Mouse (Mus musculus) embryonic facial prominence, embryonic 11.5 days (tissue): ENCODE measurements around the gene Clhc1. TPM values are rescaled to one million over a fixed set of nuclear protein-coding genes. Genes with fewer than 3 reads are reported as not detected.
A peak's percentile ranks its signal among the peaks of the same experiment; 100 is the strongest.
"Not testable (repeated sequence)": the region's sequence is repeated elsewhere in the genome, so short reads cannot be mapped to it uniquely, and the experiment has no call there.

Source experiments
- ATAC-seq: fragments of 200-750 bp; cut with Nextera tagmentation; replicated peaks from 2 replicates; pipeline ENCODE4 v1.8.0; 2017; ENCODE audit warnings: low read depth; ENCODE audit not compliant: insufficient number of reproducible peaks, low FRiP score, low TSS enrichment
- DNase-seq: peaks from one replicate; pipeline ENCODE4 v3.0.0-alpha.2; 2015; ENCODE audit warnings: low spot score
- H3K27ac ChIP-seq: fragments of 300-500 bp; sonication (generic); replicated peaks from 2 replicates; pipeline ENCODE4 v1.5.1; 2014; ENCODE audit warnings: mild to moderate bottlenecking, low read depth, low read length, control low read depth
- H3K27me3 ChIP-seq: fragments of 300-500 bp; sonication (generic); 2 replicates; pipeline ENCODE4 v1.6.1; 2014; ENCODE audit warnings: mild to moderate bottlenecking, low read length, moderate library complexity, mixed read lengths; ENCODE audit not compliant: control insufficient read depth, insufficient read depth
- H3K36me3 ChIP-seq: fragments of 300-500 bp; sonication (generic); replicated peaks from 2 replicates; pipeline ENCODE4 v1.6.1; 2014; ENCODE audit warnings: low read depth, mild to moderate bottlenecking, low read length, moderate library complexity, mixed read lengths; ENCODE audit not compliant: control insufficient read depth, insufficient read depth
- H3K4me1 ChIP-seq: fragments of 300-500 bp; sonication (generic); 2 replicates; pipeline ENCODE4 v1.6.1; 2014; ENCODE audit warnings: low read length, mixed read lengths; ENCODE audit not compliant: control insufficient read depth, insufficient read depth
- H3K4me2 ChIP-seq: fragments of 300-500 bp; sonication (generic); 2 replicates; pipeline ENCODE4 v1.6.1; 2014; ENCODE audit warnings: low read depth, mild to moderate bottlenecking, control low read depth, low read length, moderate library complexity
- H3K4me3 ChIP-seq: fragments of 300-500 bp; sonication (generic); 2 replicates; pipeline ENCODE4 v1.5.1; 2014; ENCODE audit warnings: low read depth, low read length, control low read depth
- H3K9ac ChIP-seq: fragments of 300-500 bp; sonication (generic); replicated peaks from 2 replicates; pipeline ENCODE4 v1.6.1; 2014; ENCODE audit warnings: mild to moderate bottlenecking, control low read depth, low read length
- H3K9me3 ChIP-seq: fragments of 300-500 bp; sonication (generic); replicated peaks from 2 replicates; pipeline ENCODE4 v1.6.1; 2016; ENCODE audit warnings: mild to moderate bottlenecking, low read length, inconsistent platforms, mixed read lengths; ENCODE audit not compliant: control insufficient read depth
- WGBS: fragments of 180-500 bp; shearing (Covaris S2); extraction: QIAGEN DNeasy Blood & Tissue Kit; methylation state at CpG from one replicate; pipeline ENCODE4 v1.1.7; 2014; 5-methylcytosine and 5-hydroxymethylcytosine counted together
- polyA plus RNA-seq: library from polyadenylated mRNA; unstranded; fragments of >200 nt; fragmentation: Nextera tagmentation; extraction: Ambion mirVana; gene quantifications from 2 replicates; pipeline ENCODE4 v1.2.1, GENCODE M21; 2014

Clhc1 gene
- polyA plus RNA-seq, 1 experiment from 2014 or later, result not detected

GRCm38 (mm10) chr11:29514682-29515412 is 32.9 kb upstream of the Clhc1 start, which contains the start of gene Prorsd1:
TSS of gene Prorsd1 (minus strand) at chr11:29515033.
- no peak within 1 kb of the TSS for H3K27ac ChIP-seq

DNA sequence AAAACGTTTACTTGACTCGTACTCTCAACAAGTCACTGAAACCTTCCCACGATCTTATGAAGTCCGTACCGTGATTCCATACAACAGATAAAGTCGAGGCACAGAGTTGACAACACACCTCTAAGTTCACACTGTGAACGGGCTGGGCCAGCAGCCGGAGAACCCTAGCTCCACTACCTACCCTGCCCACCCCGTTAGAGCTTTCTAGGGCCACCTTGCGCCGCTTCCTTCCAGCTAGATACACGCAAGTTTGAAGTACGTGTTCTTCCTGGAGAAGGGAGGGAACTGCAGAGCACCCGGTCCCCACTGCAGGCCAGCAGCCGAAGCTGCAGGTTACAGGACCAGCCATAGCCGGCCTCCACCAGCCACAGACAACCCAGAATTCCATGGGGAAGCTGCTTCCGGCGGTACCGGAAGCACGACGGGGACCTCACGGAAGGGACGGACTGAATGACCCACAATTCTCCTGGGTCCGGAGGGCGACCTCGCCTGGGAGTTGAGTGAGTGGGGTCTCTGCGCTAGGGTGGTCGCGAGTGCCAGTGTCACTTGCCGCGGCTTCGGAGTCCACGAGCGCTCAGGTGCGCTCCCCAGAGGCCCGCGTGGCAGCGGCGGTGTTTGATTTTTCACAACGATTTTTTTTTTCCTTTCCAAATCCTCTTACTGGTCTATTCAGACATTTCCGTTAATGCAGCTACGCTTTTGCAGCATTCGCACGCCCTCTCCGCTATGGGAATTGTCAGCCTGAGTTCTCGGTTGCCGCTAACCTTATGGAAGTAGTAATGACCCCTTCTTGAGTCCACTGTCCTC is 21.6 kb upstream of the Clhc1 start, which contains the start of gene Mtif2:
Mtif2 (plus strand) TSS at position 421 of the 807 bp plus-strand sequence.
- 3% methylated on average over 47 of the region's 47 CpGs for WGBS

More at GRCm38 (mm10) chr11:29514682-29515412, 32.9 kb upstream of the Clhc1 start, which contains the start of gene Prorsd1:
- ATAC-seq (peak; percentile 100), DNase-seq (peak; percentile 95)
- Histone ChIP-seq H3K9me3 (no peaks in the 10 kb centered on the region), H3K4me1 (no peaks in the 10 kb centered on the region), H3K4me2 (peak within 1 kb of the TSS; percentile 50), H3K27me3 (no peaks in the 10 kb centered on the region), H3K36me3 (no peaks in the 10 kb centered on the region; the same call in 1 of the 2 replicates), H3K9ac (peak within 1 kb of the TSS; percentile 79), H3K4me3 (peak within 1 kb of the TSS; percentile 57)
- WGBS, result 3% methylated on average over 40 of the region's 40 CpGs

DNA sequence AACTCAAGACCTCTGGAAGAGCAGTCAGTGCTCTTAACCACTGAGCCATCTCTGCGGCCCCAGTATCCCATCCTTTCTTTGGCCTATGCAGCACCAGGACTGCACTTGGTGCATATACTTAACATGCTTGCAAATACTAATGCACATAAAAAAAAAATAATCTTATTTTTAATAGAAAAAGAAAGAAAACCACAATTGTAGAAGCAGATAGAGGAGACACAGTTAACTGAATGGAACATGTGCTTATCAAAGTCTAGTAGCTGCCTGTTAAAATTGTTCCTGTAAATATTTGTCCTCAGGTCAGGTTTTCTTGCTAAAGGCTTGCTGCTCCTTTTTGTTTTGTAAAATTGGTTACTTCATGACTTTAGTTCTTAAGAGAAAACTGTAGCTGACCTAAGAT is 9.5 kb upstream of the Clhc1 start:
- Histone ChIP-seq H3K4me3 (no peak overlapping the region), H3K27me3 (no peaks in the 10 kb centered on the region), H3K9ac (no peak overlapping the region), H3K9me3 (no peaks in the 10 kb centered on the region), H3K27ac (no peak overlapping the region), H3K36me3 (peaks cover 2% of the 10 kb centered on the region), H3K4me2 (no peak overlapping the region), H3K4me1 (no peaks in the 10 kb centered on the region)
- DNase-seq (no peak), ATAC-seq (no peak)
- 91% methylated on average over 1 of the region's 1 CpGs for WGBS

More for the DNA sequence above, 21.6 kb upstream of the Clhc1 start, which contains the start of gene Mtif2:
- peak; percentile 89 for DNase-seq
- H3K4me1 ChIP-seq, result no peaks in the 10 kb centered on the region
- H3K27me3 ChIP-seq, result no peaks in the 10 kb centered on the region
- H3K36me3 ChIP-seq, result no peaks in the 10 kb centered on the region
- peak within 1 kb of the TSS; percentile 43 for H3K4me2 ChIP-seq
- no peaks in the 10 kb centered on the region for H3K9me3 ChIP-seq
- 0 out of 2 replicates have a peak within 1 kb of the TSS, but pooled peaks have one; percentile 5 for H3K27ac ChIP-seq
- H3K4me3 ChIP-seq, result peak within 1 kb of the TSS; percentile 69
- H3K9ac ChIP-seq, result peak within 1 kb of the TSS; percentile 86
- ATAC-seq, result peak; percentile 90

- no peak for DNase-seq
- Histone ChIP-seq H3K4me1 (no peaks in the 10 kb centered on the region; the same call in 1 of the 2 replicates), H3K27ac (no peak overlapping the region), H3K4me2 (no peak overlapping the region), H3K4me3 (no peak overlapping the region), H3K36me3 (peaks cover 9% of the 10 kb centered on the region; the same call in 1 of the 2 replicates), H3K27me3 (no peaks in the 10 kb centered on the region), H3K9ac (no peak overlapping the region), H3K9me3 (no peaks in the 10 kb centered on the region)
- WGBS, result 85% methylated on average over 3 of the region's 3 CpGs
- no peak for ATAC-seq
Observed at GRCm38 (mm10) chr11:29544225-29544945, 3.4 kb upstream of the Clhc1 start.

DNA sequence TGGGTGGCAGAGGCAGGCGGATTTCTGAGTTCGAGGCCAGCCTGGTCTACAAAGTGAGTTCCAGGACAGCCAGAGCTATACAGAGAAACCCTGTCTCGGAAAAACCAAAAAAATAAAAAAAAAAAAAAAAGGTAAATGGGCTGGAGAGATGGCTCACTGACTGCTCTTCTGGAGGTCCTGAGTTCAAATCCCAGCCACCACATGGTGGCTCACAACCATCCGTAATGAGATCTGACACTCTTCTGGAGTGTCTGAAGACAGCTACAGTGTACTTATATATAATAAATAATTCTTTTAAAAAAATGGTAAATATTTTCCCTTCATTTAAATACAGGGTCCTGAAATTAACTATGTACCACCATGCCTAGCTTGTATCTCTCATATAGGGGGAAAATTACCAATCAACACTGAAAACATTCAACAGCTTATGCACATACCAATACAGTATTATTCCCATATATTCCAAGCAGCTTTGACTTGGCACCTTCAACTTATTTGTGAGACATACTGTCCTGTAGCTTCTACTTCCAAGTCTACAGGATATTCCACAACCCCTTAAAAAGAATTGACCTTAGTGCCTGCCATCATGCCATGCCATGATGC is 2.5 kb upstream of the Clhc1 start:
- H3K4me1 ChIP-seq, H3K36me3 ChIP-seq, DNase-seq: not testable (repeated sequence)

GRCm38 (mm10) chr11:29546297-29546696 is 1.5 kb upstream of the Clhc1 start:
- not testable (repeated sequence) for H3K27me3 ChIP-seq, H3K36me3 ChIP-seq, H3K4me1 ChIP-seq, ATAC-seq, H3K4me2 ChIP-seq, DNase-seq, H3K9me3 ChIP-seq
- peak overlapping the region; percentile 91; the same call in 1 of the 2 replicates for H3K9ac ChIP-seq
- 95% methylated on average over 2 of the region's 2 CpGs for WGBS
- H3K27ac ChIP-seq, result 0 out of 2 replicates have a peak overlapping the region, but pooled peaks have one; percentile 20
- peak overlapping the region; percentile 76 for H3K4me3 ChIP-seq

More for the DNA sequence above, 2.5 kb upstream of the Clhc1 start:
- H3K9ac ChIP-seq, H3K9me3 ChIP-seq, ATAC-seq, H3K4me2 ChIP-seq, H3K27me3 ChIP-seq, H3K4me3 ChIP-seq, H3K27ac ChIP-seq: not testable (repeated sequence)
- 92% methylated on average over 4 of the region's 4 CpGs for WGBS

DNA sequence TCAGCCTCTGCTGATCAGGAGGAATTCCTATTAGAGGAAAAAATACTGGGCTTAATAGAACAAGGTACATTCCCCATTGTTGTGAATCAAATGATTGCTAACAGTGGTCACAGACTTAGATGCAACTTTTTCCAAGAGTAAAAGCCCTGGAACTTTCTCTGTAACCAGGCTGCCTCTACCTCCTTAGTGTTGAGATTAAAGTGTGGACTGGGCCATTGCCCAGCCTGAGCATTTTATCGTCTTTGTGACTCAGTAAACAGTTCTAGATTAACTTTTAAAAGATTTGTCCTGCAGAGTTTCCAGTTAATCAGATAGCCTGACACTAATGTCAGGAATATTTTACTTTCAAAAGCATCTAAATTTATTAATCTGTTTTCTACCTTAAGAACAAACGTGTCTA is 988 bp upstream of the Clhc1 start:
- no peaks in the 10 kb centered on the region for H3K9me3 ChIP-seq
- 27% methylated on average over 2 of the region's 2 CpGs for WGBS
- DNase-seq (no peak), ATAC-seq (no peak)
- H3K27ac ChIP-seq, result no peak overlapping the region
- peaks cover 9% of the 10 kb centered on the region; the same call in 1 of the 2 replicates for H3K36me3 ChIP-seq
- H3K4me3 ChIP-seq, result peak overlapping the region; percentile 76
- peak overlapping the region; percentile 91 for H3K9ac ChIP-seq
- no peaks in the 10 kb centered on the region for H3K27me3 ChIP-seq
- no peaks in the 10 kb centered on the region; the same call in 1 of the 2 replicates for H3K4me1 ChIP-seq
- H3K4me2 ChIP-seq, result peak overlapping the region; percentile 58
